ENCODE assay signal across 14 mouse cellular contexts in genomic region chr19:38880300-38880699, GRCm38 (mm10). TPM values are rescaled to one million over a fixed set of nuclear protein-coding genes. Genes with fewer than 3 reads are reported as not detected.
A peak's percentile ranks its signal among the peaks of the same experiment; 100 is the strongest.
DNase-seq lines count a peak whose midpoint lies in the region; ATAC-seq and TF ChIP-seq lines count a peak whose summit lies in the region.
"Had no signal": no experiment of that assay in that cellular context is flagged by ENCODE, and none has a peak within 500 bp of the region (broad histone marks: within the 10 kb centered on the region; RNA-seq: fewer than 3 reads in every experiment).

No protein-coding gene starts in this region.

- H3K27ac ChIP-seq in intestine, postnatal 0 days (ENCODE audit: low read depth, low read length) = no peak overlapping the region
- H3K27ac ChIP-seq in intestine, embryonic 16.5 days (ENCODE audit: low read length) = no peak overlapping the region
- H3K27ac ChIP-seq: hindbrain, embryonic 15.5 days had no signal

- H3K27me3 ChIP-seq in intestine, postnatal 0 days (replicated peaks; ENCODE audit: control insufficient read depth, insufficient read depth, low read length) = no peaks in the 10 kb centered on the region
- no peaks in the 10 kb centered on the region for H3K27me3 ChIP-seq in intestine, embryonic 16.5 days (replicated peaks; ENCODE audit: control insufficient read depth, insufficient read depth, low read length)
- H3K27me3 ChIP-seq: hindbrain, embryonic 15.5 days had no signal

- peak; percentile 27 for DNase-seq in thymus, postnatal 4 days
- no peak for DNase-seq in thymus, postnatal 36 days
- DNase-seq in c-Kit-positive CD71-negative TER-119-negative erythroid progenitor cells, embryonic 14.5 days (ENCODE audit: low read depth) = peak; percentile 4
- DNase-seq in ovary, postnatal 14 days (ENCODE audit: low spot score) = no peak
- DNase-seq in frontal cortex, postnatal 25 days (ENCODE audit: low spot score in 2 of 2) = no peak
- DNase-seq: cerebellum, adult 9-10 months; heart, adult 11 months; kidney, adult 9 months; retina, postnatal 1 day; spleen, adult 18-20 months had no signal

- no peak for ATAC-seq in intestine, postnatal 0 days
- no peak for ATAC-seq in intestine, embryonic 16.5 days
- ATAC-seq: activated CD4-positive, CD25-positive, alpha-beta regulatory T cell, adult 4 months had no signal

- no peak overlapping the region for H3K9ac ChIP-seq in intestine, postnatal 0 days (ENCODE audit: low read depth, low read length)
- no peak overlapping the region for H3K9ac ChIP-seq in intestine, embryonic 16.5 days (ENCODE audit: low read depth, low read length)
- H3K9ac ChIP-seq: hindbrain, embryonic 15.5 days had no signal

- no peak overlapping the region for H3K4me3 ChIP-seq in intestine, postnatal 0 days (ENCODE audit: low read depth, low read length)
- no peak overlapping the region for H3K4me3 ChIP-seq in intestine, embryonic 16.5 days (ENCODE audit: low read length)
- H3K4me3 ChIP-seq: hindbrain, embryonic 15.5 days had no signal

- H3K36me3 ChIP-seq in intestine, postnatal 0 days (ENCODE audit: control insufficient read depth, insufficient read depth) = no peaks in the 10 kb centered on the region
- no peaks in the 10 kb centered on the region for H3K36me3 ChIP-seq in intestine, embryonic 16.5 days (ENCODE audit: control insufficient read depth, insufficient read depth, low read length)

- H3K9me3 ChIP-seq in intestine, postnatal 0 days (ENCODE audit: control insufficient read depth) = no peaks in the 10 kb centered on the region
- no peaks in the 10 kb centered on the region for H3K9me3 ChIP-seq in intestine, embryonic 16.5 days (ENCODE audit: control insufficient read depth, low read length)
- H3K9me3 ChIP-seq: hindbrain, embryonic 15.5 days had no signal

- no peak overlapping the region for H3K4me2 ChIP-seq in intestine, postnatal 0 days (replicated peaks; ENCODE audit: low read depth)
- H3K4me2 ChIP-seq in intestine, embryonic 16.5 days (ENCODE audit: low read depth, low read length) = no peak overlapping the region
- H3K4me2 ChIP-seq: hindbrain, embryonic 15.5 days had no signal

- H3K4me1 ChIP-seq in intestine, postnatal 0 days (replicated peaks; ENCODE audit: control insufficient read depth, insufficient read depth, low read length) = no peaks in the 10 kb centered on the region
- no peaks in the 10 kb centered on the region for H3K4me1 ChIP-seq in intestine, embryonic 16.5 days (ENCODE audit: control insufficient read depth, insufficient read depth, low read length)
- H3K4me1 ChIP-seq: hindbrain, embryonic 15.5 days had no signal

- TF ChIP-seq CTCF in intestine, postnatal 0 days (IDR thresholded peaks at IDR 0.05; ENCODE audit: low read depth) = peak; percentile 43

RNA-seq across cellular contexts. Expression of gene Tbc1d12, which starts 43.9 kb away (rescaled TPM):
- polyA plus RNA-seq in intestine, postnatal 0 days (2015; fragmentation: Nextera tagmentation; extraction: Ambion mirVana) = 1.9 and 2.2 TPM in 2 replicates
- polyA plus RNA-seq in intestine, embryonic 16.5 days (2015; fragmentation: Nextera tagmentation; extraction: Ambion mirVana) = 1.0 TPM in 2 replicates

RNA-seq across cellular contexts. Expression of gene Hells, which starts 50.4 kb away (rescaled TPM):
- polyA plus RNA-seq in intestine, postnatal 0 days (2015; fragmentation: Nextera tagmentation; extraction: Ambion mirVana) = 14.6 and 18.7 TPM in 2 replicates
- 29.6 and 37.8 TPM in 2 replicates for polyA plus RNA-seq in intestine, embryonic 16.5 days (2015; fragmentation: Nextera tagmentation; extraction: Ambion mirVana)

Comparison
In these comparisons a context has a peak if more than half of its experiments do, and no peak if none do; other contexts are left out.
1. DNase-seq: peak in thymus, postnatal 4 days (single experiment) and c-Kit-positive CD71-negative TER-119-negative erythroid progenitor cells, embryonic 14.5 days (single experiment); none in thymus, postnatal 36 days (0 of 2), ovary, postnatal 14 days (single experiment) and frontal cortex, postnatal 25 days (0 of 2).